Mouse (Mus musculus) erythroblast, adult 5-6 weeks (primary cell): ENCODE measurements around the gene Sik2. TPM values are rescaled to one million over a fixed set of nuclear protein-coding genes. Genes with fewer than 3 reads are reported as not detected.

Source experiments
- ATAC-seq: replicated peaks from 2 replicates; pipeline ENCODE4 v1.8.0; 2016; ENCODE audit warnings: moderate number of reproducible peaks, mild to moderate bottlenecking, moderate TSS enrichment, inconsistent platforms; ENCODE audit not compliant: poor library complexity, low FRiP score, severe bottlenecking
- total RNA-seq, 2 experiments: library from RNA; stranded (forward) in 1 of 2; stranded (reverse) in 1 of 2; fragments of 150-400 nt in 1 of 2; fragments of 200-764, 138-1000 nt in 1 of 2; gene quantifications; 2 replicates each; pipeline versions ENCODE4 v1.2.3 to v1.2.4; 2015 to 2017; ENCODE audit warnings: low replicate concordance in 2 of 2

Sik2 gene
- total RNA-seq, 2 experiments from 2014 or later: 53.6 to 60.9 TPM

DNA sequence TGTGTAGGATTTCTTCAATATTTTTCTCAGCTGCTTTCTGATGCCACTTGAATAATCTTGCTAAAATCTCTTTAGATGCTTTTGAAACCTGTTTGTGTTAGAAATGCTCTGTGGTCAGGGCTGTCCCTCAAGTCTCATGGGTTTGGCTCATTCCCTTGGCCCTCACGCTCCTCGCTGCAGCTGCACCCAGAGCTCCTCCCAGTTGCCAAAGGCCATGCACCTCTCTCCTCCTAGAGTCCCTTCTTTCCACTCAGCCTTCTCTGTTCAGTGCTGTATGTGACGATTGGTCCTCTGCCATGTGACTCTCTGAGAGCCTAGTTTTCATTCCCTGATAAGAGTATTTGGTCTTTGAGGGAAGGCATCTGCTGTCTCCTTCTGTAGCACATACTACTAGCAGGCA is 131.4 kb downstream of the Sik2 start:
- no peak for ATAC-seq

DNA sequence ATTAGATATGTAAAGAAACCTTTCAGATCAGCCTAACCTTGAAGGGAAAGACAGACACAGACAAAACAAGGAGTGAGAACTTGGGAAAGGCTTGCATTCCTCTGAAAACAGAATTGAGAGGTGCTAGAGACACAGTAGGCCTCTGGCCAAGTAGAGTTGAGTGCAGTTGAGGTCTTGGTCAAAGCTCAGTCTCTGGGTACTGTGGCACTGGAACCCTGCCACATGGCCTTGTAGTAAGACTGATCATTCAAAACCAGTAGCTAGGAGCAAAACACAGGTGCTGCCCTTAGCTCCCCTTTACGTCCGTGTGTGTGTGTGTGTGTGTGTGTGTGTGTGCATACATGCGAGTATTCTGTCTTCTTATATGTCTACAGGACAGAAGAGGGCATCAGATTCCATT is 132.6 kb downstream of the Sik2 start:
- no peak for ATAC-seq

DNA sequence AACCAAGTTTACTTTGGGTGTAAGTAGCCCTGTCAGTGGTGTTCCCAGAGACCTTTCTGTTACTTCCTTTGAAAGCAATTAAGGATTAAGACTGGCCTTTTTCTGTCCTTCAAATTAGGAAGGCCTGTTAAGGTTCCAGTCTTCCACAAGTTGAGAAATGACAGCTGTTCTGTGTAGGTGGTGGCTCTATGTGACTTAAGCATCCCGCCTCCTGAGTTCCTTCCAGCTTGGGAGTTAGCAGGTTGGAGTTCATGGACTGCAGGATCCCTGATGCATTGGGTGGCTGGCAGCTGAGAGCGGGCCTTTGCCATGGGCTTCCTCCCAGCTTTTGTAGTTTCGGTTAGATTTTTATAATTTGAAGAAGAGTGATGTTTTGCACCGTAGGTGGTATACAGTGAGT is 133.4 kb downstream of the Sik2 start:
- ATAC-seq: no peak

DNA sequence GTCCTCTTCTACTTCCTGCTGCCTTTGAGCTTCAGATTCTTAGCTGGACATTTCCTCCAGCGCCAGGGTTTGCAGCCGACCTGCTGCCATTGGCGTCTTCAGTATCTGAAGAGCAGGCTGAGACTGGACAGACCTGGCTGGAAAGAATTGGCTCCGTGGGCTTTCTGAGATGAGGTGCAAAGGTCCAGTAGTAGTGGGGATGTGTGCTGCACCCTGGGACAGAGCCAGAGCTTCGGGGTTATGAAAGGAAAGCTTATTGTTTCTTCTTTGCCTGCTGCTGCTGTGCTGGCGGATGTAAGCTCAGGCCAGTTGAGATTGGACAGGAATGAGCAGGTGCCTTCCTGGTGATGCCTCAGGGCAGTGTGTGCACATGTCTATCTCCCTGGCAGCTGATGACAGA is 134.8 kb downstream of the Sik2 start:
- 0 out of 2 replicates have a peak, but pooled peaks have one; percentile 29 for ATAC-seq

DNA sequence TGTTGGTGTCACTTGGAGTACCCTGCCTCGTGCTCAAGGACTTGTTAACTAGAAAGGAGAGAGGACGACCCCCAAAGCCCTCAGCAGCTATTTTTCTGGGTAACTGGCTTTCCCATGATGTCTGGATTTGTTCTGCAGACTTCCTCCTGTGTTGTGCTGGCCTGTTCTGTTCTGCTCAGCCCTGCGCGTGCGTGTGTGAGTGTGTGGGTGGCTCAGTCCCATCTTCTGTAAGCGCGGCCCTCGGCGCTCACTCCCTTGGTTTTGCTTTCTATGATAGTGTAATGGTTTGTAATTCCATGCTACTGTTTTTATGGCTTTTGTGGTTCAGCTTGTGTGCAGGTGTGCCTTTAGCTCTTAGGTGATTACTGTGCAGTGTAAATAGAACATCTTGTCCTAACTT is 135.7 kb downstream of the Sik2 start:
- no peak for ATAC-seq

DNA sequence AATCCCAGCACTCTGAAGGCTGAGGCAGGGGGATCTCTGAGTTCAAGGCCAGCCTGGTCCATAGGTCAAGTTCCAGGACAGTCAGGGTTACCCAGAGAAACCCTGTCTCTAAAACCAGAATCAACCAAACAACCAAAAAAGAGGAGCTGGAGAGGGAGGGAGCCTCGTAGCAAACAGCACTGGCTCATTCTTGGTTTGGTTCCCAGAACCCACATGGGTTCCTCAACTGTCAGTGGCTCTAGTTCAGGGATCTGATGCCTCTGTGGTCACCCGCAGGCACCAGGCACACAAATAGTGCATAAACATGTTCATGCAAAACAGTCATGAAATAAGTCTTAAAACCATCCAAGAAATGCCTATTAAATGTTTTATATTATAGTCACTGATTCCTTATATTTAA is 140.7 kb downstream of the Sik2 start:
- ATAC-seq: no peak

DNA sequence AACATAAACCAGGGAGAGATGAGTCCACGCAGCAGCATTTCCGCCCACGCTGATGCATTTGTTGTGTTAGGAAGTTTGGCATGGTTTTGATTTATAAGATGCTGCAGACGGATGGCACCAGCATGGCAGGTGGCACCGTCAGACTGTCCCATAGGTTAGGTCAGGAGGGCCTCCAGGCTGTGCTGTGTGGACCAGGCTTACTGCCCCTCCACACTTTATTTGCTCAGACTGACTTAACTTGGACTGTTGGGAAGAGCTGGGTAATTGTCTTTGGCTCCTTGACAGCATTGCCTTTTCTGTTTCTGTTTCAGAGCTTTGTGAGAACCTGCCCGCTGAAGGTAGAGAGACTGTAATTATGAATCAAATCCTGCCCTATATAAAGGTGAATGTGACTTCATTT is 141.9 kb downstream of the Sik2 start:
- ATAC-seq: no peak

DNA sequence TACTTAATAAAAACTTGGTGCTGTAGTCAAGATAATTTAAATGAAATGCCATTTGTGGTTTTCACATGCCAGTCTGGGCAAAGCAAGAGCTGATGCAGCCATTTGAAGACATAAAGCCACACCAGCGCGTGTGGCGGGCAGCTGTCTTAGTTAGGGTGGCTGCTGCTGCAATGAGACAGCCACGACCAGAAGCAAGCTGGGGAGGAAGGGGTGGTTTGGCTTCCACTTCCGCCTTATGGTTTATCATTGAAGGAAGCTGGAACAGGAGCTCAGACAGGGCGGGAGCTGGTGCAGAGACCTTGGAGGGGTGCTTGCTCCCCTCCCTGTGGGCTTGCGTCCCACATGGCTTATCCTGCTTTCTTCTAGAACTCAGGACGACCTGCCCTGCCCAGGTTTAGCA is 143.1 kb downstream of the Sik2 start:
- no peak for ATAC-seq

DNA sequence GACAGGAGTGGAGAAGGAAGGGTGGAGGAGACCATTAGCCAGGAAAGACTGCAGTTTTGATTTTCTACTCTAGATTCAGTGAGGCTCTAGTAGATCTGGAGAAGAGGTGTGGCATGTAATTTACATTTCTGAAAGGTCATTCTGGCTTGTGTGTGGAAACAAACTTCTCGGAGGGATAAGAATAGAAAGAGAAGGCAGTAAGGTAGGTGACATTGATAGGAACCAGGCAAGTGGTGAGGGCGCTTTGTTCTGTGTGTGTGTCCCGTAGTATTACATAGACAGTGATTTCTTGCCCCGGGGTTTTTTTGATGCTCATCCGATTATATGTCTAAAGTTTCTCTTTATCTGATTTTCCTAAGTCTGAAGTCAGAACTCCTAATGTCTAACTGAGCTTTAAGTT is 144.0 kb downstream of the Sik2 start:
- no peak for ATAC-seq

DNA sequence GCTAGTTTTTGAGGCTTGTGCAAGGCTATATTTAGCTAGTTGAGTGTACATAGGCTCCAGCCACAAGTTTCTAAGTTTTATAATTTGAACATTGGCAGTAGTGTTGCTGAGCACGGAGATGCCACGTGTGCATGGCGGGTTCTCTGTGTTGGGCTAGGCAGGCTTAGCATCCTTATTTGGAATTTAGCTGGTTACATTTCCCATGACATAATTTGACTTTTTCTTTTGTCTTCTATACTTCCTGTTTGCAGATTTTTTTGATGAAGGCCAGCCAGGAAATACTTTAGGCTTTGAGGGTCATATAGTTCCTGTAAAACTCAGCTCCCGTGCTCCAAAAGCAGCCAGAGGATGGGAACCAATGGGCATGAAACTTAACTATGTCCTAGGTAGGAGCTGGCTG is 145.0 kb downstream of the Sik2 start:
- no peak for ATAC-seq

DNA sequence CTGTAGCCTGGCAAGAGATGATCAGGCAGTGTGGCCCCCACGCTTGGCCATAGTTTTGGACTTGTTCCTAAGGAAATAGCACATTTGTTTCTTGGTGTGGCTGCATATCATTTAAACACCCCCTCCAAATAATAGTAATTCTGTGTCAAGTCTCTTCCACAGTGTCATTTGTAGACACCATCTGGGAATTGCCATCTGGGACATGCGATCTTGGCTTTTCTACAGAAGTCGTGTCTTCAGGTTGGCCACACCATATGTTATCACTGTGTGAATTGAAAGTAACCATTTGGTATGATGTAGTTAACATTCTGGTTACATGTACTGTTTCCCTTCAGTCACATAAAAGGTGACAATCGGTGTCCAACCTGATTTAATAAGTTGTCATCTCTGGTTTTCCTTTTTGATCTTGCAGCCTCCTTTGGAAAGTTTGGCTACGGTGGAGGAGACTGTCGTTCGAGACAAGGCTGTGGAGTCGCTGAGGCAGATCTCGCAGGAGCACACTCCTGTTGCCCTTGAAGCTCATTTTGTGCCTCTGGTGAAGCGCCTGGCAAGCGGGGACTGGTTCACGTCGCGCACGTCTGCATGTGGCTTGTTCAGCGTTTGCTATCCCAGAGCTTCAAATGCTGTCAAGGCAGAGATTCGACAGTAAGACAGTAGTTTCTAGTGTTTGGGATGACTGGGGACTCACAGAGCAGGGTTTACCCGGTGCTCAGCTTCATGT is 147.6 kb downstream of the Sik2 start:
- no peak for ATAC-seq

DNA sequence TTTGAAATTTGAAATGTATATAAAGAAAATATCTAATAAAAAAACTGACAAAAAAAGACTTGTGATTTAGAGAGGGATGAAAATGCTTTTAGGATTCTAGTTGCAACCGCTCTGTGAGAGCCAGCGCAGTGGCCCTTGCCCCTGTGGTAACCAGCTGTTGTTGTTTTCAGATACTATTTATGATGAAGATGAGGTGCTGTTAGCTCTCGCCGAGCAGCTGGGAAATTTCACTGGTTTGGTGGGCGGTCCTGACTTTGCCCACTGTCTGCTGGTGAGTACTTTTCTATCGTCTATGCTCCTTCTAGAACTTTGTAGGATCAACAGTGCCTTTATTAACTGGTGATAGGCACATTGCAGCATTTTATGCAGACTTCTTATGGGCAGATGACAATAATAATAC is 150.2 kb downstream of the Sik2 start:
- no peak for ATAC-seq

DNA sequence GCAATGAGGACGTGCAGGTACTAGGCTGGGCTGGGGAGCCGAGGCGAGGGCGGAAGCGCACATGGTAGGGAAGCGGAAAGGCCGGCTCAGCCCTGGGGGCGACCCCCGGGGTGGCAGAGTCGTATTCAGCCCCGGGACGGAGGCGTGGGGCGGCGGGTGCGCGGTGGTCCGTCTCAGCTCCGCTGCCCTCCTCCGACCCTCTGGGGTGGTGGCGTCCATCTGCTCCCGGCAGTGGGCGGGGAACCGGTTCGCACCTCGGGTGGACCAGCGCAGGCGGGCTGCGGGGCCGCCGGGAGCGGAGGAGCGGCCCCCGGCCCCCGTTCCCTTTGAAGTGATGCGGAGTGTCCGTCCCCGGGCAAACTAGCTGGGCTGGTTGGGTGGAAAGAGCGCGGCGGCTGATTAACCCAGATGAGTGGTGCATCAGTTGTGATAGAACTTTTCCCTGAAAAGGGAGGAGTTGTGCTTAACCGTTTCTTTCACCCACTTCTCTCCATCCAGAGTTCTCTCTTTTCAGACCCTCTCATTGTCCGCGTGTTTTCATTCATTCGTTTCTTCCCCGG is 151.7 kb downstream of the Sik2 start:
- ATAC-seq: no peak

DNA sequence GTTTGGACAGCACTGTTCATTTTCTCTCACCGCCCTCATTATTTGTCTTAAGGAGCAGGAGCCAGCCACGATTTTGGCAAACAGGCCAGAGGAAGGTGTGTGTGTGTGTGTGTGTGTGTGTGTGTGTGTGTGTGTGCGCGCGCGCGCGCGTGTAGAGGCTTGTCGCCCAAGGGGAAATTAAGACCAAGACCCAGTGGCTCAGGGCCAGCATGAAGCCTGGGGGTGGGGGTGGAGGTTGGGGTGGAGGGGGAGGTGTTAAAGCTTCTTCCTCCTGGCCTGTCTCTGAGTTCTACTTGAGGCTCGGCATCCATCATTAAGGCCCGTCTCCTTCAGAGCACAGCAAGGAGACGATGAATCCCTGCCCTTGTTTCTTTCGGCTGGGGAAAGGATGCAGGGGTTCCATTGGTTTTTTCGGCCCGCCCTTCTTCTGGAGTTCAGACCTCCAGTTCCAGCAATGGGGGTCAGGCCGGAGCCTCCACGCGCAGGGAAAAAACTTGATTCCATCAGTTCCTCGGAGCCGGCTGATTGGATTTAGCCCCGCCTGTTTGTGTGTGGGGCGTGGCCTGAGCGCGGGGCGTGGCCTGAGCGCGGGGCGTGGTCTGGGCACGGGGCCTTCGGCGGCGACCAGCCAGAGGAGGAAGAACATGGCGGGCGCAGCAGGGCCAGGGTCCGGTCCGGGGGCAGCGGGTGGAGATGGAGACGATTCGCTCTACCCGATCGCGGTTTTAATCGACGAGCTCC is 152.4 kb downstream of the Sik2 start:
- ATAC-seq: peak; percentile 63

DNA sequence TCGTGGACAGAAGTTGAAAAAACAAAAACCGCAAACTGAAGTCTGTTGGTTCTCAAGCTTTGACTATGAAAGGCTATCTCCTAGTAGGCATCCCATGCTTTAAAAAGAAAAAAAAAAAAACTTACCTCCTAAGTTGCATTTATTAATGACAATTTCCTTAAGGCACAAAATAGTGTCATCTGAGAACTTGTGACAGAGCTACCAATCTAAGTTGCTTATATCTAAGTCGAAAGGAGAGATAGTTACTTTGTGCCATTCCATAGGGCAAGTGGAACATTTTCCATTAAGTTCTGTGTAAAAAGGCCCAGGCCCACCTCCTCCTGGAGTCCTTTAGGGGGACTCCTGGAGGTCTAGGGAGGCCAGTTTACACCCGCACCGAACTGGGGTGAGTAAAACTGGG is 153.1 kb downstream of the Sik2 start:
- no peak for ATAC-seq

DNA sequence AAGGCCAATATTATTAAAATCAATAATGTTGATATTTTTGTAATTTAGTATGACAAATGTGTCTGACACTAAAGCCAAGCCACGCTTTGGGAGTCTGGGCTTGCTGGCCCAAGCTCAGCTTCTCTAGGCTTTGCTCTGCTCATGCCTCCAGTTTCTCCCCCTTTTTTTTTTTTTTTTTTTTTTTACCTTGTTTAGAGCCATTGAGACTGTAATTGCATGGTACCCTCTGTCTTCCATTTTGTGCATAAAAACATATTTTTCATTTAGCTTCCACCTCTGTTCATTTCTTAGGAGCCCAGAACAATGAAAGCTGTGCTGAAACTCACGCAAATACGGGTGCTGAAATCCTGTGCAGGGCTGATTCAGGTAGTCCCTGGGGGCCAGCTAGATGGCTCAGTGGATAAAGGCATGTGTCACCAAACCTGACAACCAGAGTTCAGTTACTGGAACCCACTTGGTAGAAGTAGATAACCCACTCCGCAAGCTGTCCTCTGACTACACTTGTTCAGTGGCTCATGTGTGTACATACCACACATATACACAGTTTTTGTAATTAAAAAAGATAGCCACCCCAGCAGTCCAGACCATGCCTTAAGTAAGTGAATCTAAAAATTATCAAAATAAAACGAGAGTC is 153.6 kb downstream of the Sik2 start:
- ATAC-seq: 0 out of 2 replicates have a peak, but pooled peaks have one; percentile 14

DNA sequence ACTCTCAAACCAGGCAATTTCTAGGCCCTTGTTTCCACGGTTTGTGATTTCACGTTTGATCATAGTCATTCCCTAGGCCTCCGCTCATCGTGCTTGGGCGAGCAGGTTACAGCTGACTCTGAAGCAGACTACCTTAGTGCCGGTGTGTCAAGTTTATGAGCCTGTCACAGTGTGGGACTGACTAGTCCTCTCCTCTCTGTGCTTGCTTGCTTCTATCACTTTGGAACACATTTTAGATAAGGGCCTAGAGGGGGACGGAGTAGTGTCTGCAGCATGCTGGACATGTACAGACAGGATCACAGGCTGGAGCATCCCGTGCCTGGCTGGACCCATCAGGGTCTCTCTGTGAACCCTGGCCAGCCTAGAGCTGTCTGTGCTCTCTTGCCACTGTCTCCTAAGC is 154.5 kb downstream of the Sik2 start:
- ATAC-seq: peak; percentile 62

DNA sequence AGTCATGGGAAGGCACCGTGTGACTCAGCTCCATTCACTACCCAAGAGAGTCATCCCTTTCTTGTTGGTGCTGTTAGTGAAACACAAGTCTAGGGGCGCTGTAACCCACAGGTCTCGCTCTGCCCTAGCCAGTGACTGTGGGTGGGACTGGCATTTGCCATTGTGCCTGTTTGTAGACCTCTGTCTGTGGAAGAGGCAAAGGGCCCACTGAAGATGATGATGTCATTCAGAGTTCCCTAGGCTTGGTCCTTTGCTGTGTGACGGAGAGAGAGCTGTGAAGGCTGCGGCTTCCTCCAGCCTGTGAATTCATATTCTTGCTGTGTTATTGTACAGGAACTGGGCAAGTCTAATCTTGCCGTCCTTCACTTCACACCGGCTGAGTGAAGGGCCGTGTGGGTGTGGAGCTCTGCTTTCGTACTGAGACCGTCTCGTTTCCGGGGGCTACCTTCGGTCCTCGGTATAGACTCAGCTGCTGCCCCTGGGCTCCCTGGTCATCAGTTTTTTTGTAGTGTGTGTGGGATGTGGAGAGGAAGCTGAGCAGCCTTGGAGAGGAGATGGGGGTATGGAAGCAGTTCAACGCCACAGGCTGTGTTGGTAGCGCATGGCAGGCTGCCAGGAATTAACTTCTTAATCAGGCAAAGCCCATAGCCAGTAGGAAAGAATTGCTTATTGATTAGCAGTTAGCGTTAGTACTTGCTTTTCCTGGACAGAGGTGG is 156.1 kb downstream of the Sik2 start:
- ATAC-seq: peak; percentile 49

DNA sequence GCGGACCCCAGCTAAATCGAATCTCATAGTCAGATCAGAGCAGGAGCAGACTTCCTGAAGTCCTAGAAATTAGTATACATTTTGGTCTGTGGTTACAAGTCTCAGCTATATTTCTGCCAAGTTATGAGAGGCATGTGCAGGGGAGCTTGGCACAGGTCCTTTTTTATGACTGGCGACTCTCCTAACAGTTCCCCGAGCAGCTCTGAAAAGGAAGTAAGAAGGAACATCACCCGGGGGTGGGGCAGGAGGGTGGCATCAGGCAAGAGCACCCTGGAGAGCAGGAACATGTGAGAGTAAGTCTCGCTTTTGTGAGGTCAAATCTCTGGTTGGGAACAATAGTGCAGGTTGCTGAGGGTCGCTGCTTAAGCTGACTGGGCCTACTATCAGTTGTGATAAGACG is 158.2 kb downstream of the Sik2 start:
- no peak for ATAC-seq

DNA sequence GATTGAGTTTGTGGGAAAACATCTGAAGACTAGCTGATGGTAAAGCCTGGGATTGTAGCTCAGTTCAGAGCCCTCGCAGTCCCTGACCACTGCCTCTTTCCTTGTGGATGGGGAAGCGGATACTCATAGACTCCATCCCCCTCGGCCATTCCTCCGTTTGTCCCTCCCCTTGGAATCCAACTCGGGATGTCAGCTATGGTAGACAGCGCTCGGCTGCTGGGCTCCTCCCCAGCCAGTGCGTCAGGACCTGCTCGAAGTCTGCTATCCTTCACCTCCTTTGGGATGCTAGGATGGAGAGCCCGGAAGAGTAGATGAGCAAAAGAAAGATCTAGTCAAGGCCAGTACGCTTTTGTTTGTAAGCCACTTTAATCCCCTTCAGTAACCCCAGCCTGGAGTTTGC is 158.6 kb downstream of the Sik2 start:
- no peak for ATAC-seq
